Mouse (Mus musculus) kidney, postnatal 4 days (tissue): Measurements from ENCODE around the gene Serhl.
"Not testable (repeated sequence)": the region's sequence is repeated elsewhere in the genome, so short reads cannot be mapped to it uniquely, and the experiment has no call there.

Experiments
- DNase-seq, 2 experiments: peaks; one replicate each; pipeline ENCODE4 v3.0.0; 2021; ENCODE audit warnings: mixed read lengths in 2 of 2

Serhl gene

GRCm38 (mm10) chr15:83089429-83089605, at the start of gene Serhl:
Serhl (plus strand) TSS chr15:83089506.
- DNase-seq: no peak

- DNase-seq: peak; percentile 57 to 64
These were observed 49.1 kb upstream of the Serhl start for GRCm38 (mm10) chr15:83040156-83040555.

- peak in 1 of 2 experiments; percentile 39 for DNase-seq
These were observed 46.5 kb upstream of the Serhl start for GRCm38 (mm10) chr15:83042655-83043361.

GRCm38 (mm10) chr15:83043362-83043708, 46.0 kb upstream of the Serhl start:
- no peak for DNase-seq

- not testable (repeated sequence) for DNase-seq
These were observed 43.7 kb upstream of the Serhl start for GRCm38 (mm10) chr15:83045565-83045964.

- no peak for DNase-seq
These were observed 43.0 kb upstream of the Serhl start for GRCm38 (mm10) chr15:83046308-83046707.

GRCm38 (mm10) chr15:83046730-83047129, 42.6 kb upstream of the Serhl start:
- no peak for DNase-seq

GRCm38 (mm10) chr15:83052341-83053104, 36.8 kb upstream of the Serhl start:
- no peak for DNase-seq

GRCm38 (mm10) chr15:83053261-83053660, 36.0 kb upstream of the Serhl start:
- peak; percentile 72 to 81 for DNase-seq

- no peak for DNase-seq
These were observed 33.7 kb upstream of the Serhl start for GRCm38 (mm10) chr15:83055569-83055968.

- DNase-seq: peak; percentile 55 to 65
These were observed 32.8 kb upstream of the Serhl start for GRCm38 (mm10) chr15:83056378-83057083.

GRCm38 (mm10) chr15:83057533-83057932, 31.8 kb upstream of the Serhl start:
- DNase-seq: no peak

GRCm38 (mm10) chr15:83059233-83059660, 30.1 kb upstream of the Serhl start:
- DNase-seq: no peak

- no peak for DNase-seq
These were observed 27.6 kb upstream of the Serhl start for GRCm38 (mm10) chr15:83061689-83062088.

- not testable (repeated sequence) for DNase-seq
These were observed 26.7 kb upstream of the Serhl start for GRCm38 (mm10) chr15:83062582-83062981.

- DNase-seq: peak; percentile 31 to 41
These were observed 23.8 kb upstream of the Serhl start for GRCm38 (mm10) chr15:83065543-83065942.

- DNase-seq: no peak
These were observed 21.0 kb upstream of the Serhl start for GRCm38 (mm10) chr15:83068270-83068669.

GRCm38 (mm10) chr15:83070942-83071341, 18.4 kb upstream of the Serhl start:
- DNase-seq: peak; percentile 76 to 83

- DNase-seq: no peak
These were observed 17.6 kb upstream of the Serhl start for GRCm38 (mm10) chr15:83071752-83072151.

- DNase-seq: no peak
These were observed 15.1 kb upstream of the Serhl start for GRCm38 (mm10) chr15:83074179-83074578.

GRCm38 (mm10) chr15:83075607-83076525, 13.4 kb upstream of the Serhl start:
- no peak for DNase-seq

GRCm38 (mm10) chr15:83083530-83083929, 5.8 kb upstream of the Serhl start:
- no peak for DNase-seq
